Mouse (Mus musculus) cortical plate, adult 2 months (tissue): ENCODE measurements around the gene Syt14.

Experiments used
- CTCF ChIP-seq: fragments of 200-500 bp; IDR thresholded peaks from 2 replicates; pipeline ENCODE4 v1.5.1; 2011; ENCODE audit warnings: mild to moderate bottlenecking, control low read depth, low read length; ENCODE audit not compliant: insufficient read depth; ENCODE audit errors: extremely low read depth
- POLR2A ChIP-seq: fragments of 200-500 bp; IDR thresholded peaks from 2 replicates; pipeline ENCODE4 v1.6.1; 2011; ENCODE audit warnings: mild to moderate bottlenecking, low read length, control low read depth; ENCODE audit not compliant: insufficient read depth; ENCODE audit errors: extremely low read depth

- TF ChIP-seq CTCF (no peak), POLR2A (no peak)
Observed at GRCm38 (mm10) chr1:193012351-193012750, 23.2 kb downstream of the Syt14 start.
